ENCODE assay signal across 8 mouse cellular contexts in the genomic region with DNA sequence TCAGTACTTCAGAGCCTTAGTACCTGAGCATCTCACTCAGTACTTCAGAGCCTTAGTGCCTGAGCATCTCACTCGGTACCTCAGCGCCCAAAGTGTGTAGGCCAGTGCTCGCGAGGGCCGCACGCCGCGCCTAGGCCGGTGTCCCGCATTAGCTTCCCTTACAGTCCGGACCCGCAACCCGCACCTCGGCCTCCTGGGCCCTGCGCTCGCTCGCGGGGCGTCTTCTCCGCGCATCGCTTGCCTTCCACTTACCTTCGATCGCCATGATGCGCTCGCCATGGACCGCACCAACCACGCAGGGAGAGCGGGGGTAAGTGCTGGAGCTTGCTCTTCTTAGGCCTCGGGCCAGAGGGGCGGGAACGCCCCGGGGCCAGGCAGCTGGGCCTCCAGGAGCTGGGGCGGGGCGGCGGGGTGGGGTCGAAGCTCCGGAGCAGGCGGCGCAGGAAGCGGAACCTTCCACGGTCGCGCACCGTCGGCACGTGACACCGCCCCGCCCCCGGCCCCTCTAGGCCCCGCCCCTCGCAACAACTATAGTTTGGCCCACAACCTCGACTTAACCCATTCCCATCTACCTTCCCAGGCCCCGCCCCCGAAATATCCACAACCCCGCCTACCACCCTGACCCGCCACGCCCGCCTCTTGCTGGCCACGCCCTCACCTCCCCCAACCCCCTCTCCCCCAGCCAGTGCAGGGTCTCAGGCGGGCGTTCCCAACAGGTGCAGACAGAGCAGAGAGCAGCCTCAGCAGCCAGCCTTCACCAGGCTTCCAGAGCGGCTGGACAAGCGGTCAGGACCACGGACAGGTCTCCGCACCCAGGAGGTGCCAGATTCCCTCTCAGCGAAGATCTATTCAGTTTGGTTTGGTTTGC. TPM values are rescaled to one million over a fixed set of nuclear protein-coding genes. Genes with fewer than 3 reads are reported as not detected.
DNase-seq lines count a peak whose midpoint lies in the region; ATAC-seq and TF ChIP-seq lines count a peak whose summit lies in the region.

A gene (minus strand): TSS at position 405 of the 868 bp plus-strand sequence.

- under 1% methylated on average over 60 of the region's 67 CpGs for WGBS in lung, embryonic 16.5 days

- peak within 1 kb of the TSS; percentile 90 for H3K4me2 ChIP-seq in lung, embryonic 16.5 days (ENCODE audit: low read depth, low read length)

- H3K27me3 ChIP-seq in lung, embryonic 16.5 days (ENCODE audit: control insufficient read depth, insufficient read depth, low read depth, low read length), result peaks cover 13% of the 10 kb centered on the region; the same call in 1 of the 2 replicates

- ATAC-seq in lung, embryonic 16.5 days (ENCODE audit: low read depth), result peak; percentile 97

- H3K4me3 ChIP-seq in layer of hippocampus, adult 2 months, result peak within 1 kb of the TSS; percentile 89
- H3K4me3 ChIP-seq in lung, embryonic 16.5 days (ENCODE audit: low read length), result peak within 1 kb of the TSS; percentile 61

- H3K4me1 ChIP-seq in lung, embryonic 16.5 days (replicated peaks; ENCODE audit: control insufficient read depth, insufficient read depth, low read length), result peaks cover 6% of the 10 kb centered on the region; the same call in 1 of the 2 replicates

- peak within 1 kb of the TSS; percentile 81 for H3K27ac ChIP-seq in layer of hippocampus, adult 2 months
- no peak within 1 kb of the TSS for H3K27ac ChIP-seq in lung, embryonic 16.5 days (ENCODE audit: low read length)

- H3K36me3 ChIP-seq in lung, embryonic 16.5 days (ENCODE audit: control insufficient read depth, insufficient read depth, low read length), result no peaks in the 10 kb centered on the region

- intact Hi-C loops in heart, postnatal 14 days (cut with DNase I), result no loop called here

- peak; percentile 60 for DNase-seq in MEL-GATA-1-ER (ENCODE audit: extremely low read depth, low read depth)
- DNase-seq in c-Kit-positive CD71-negative TER-119-negative erythroid progenitor cells, embryonic 14.5 days (ENCODE audit: low read depth), result peak; percentile 54
- peak; percentile 2 for DNase-seq in fibroblast of lung, adult 2 months (ENCODE audit: low read depth)
- DNase-seq in heart, postnatal 14 days, result peak; percentile 62 to 74
- DNase-seq in layer of hippocampus, adult 2 months (ENCODE audit: low spot score in 2 of 2), result peak; percentile 53 to 62
- DNase-seq in retina, adult 2 months (ENCODE audit: low read depth, low spot score), result peak; percentile 69
- peak; percentile 88 for DNase-seq in thymus, postnatal 4 days

- H3K9ac ChIP-seq in lung, embryonic 16.5 days (ENCODE audit: low read length), result peak within 1 kb of the TSS; percentile 55

- no peaks in the 10 kb centered on the region for H3K9me3 ChIP-seq in lung, embryonic 16.5 days (ENCODE audit: control insufficient read depth, low read length)

- TF ChIP-seq CTCF in layer of hippocampus, adult 2 months (conservative IDR thresholded peaks at IDR 0.05), result no peak

RNA-seq across cellular contexts. Expression of the gene that starts here (rescaled TPM):
- under 1 TPM; 0.14 to 0.22 TPM for total RNA-seq in heart, postnatal 14 days (2021)
- total RNA-seq in layer of hippocampus, adult 2 months (2021), result 10 to 100 TPM; 26.6 to 31.1 TPM
- polyA plus RNA-seq in lung, embryonic 16.5 days (2015; fragmentation: Nextera tagmentation; extraction: Ambion mirVana), result 0.62 and 0.70 TPM in 2 replicates

Comparison
In these comparisons a context has a peak if more than half of its experiments do, and no peak if none do; other contexts are left out.
1. RNA of the gene that starts here (total RNA-seq): 26.6 to 31.1 TPM in layer of hippocampus, adult 2 months; 0.14 to 0.22 TPM in heart, postnatal 14 days; every median in the first group is over 10 times any median in the second.
2. Peak in DNase-seq in heart, postnatal 14 days; RNA of the gene not detected or under 1 TPM.
3. Peak in ATAC-seq, H3K4me3 ChIP-seq, H3K9ac ChIP-seq and H3K4me2 ChIP-seq in lung, embryonic 16.5 days; RNA of the gene not detected or under 1 TPM.
4. DNase-seq: peak in every context shown above with its lines; median percentile 88 in thymus, postnatal 4 days; 69 in retina, adult 2 months; 68 in heart, postnatal 14 days; 60 in MEL-GATA-1-ER; 58 in layer of hippocampus, adult 2 months; 54 in c-Kit-positive CD71-negative TER-119-negative erythroid progenitor cells, embryonic 14.5 days; 2 in fibroblast of lung, adult 2 months.